Mouse (Mus musculus): ENCODE data around the gene Ptgis.
A peak's percentile ranks its signal among the peaks of the same experiment; 100 is the strongest.
"Not testable (repeated sequence)": the region's sequence is repeated elsewhere in the genome, so short reads cannot be mapped to it uniquely, and the experiment has no call there.

Ptgis gene

DNA sequence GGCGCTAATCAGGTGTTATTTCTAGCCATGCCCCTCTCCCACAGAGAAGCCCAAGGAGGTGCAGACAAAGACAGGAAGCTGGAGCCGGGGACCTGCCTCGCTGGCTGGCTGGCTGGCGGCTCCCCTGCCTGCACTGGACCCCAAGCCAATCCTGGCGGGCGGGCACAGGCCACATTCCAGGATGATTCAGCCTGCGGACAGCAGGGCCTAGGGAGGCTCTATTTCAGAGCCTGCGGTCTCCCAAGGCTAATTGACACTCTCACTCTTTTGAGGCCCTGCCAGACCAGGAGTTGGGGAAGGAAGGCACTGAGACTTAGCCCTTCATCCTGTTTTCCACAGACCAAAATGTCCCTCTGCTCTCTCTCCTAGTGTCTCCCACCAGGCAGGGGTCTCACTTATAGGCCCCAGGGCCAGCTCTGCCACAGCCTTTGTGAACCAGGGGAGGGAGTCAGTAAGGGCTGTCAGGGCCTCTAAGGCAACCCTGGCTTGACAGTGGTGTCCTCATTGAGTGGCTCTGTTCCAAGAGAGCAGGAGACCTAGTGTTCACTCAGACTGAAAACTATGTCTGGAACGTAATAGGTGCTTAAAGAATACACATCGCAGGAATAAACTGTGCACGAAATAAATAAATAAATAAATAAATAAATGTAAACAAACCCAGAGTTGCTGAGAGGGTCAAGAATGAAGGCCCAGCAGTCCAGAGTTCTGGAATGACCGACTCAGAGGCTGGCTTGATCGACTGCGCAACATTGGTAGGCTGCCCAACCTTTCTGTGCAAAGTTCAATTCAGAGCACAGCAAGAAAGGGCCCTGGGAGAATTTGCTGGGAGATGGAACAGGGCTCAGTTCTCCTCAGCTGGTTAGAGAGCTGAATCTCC is 8.0 kb downstream of the Ptgis start:
- peak; percentile 92 for DNase-seq (ENCODE audit: inconsistent ontology term)

- no peak for DNase-seq (ENCODE audit: inconsistent ontology term)
Observed at GRCm38 (mm10) chr2:167230554-167230953, 9.8 kb downstream of the Ptgis start.

DNA sequence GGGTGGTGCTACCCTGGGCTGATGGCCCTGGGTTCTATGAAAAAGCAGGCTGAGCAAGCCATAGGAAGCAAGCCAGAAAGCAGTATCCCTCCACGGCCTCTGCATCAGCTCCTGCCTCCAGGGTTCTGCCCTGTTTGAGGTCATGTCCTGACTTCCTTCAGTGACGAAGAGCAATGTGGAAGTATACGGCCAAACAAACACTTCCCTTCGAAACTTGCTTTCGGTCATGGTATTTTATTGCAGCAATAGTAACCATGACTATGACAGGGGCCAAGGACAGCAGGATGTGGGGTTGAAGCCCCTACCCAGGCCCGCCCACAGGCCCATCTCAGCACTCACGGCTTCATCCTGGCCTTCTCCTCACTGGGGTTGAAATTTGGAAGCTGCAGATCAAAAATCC is 15.5 kb downstream of the Ptgis start:
- no peak for DNase-seq (ENCODE audit: inconsistent ontology term)

- DNase-seq (ENCODE audit: inconsistent ontology term), result no peak
Observed at GRCm38 (mm10) chr2:167224194-167224593, 16.2 kb downstream of the Ptgis start.

GRCm38 (mm10) chr2:167222152-167222551 is 18.3 kb downstream of the Ptgis start:
- peak; percentile 60 for DNase-seq (ENCODE audit: inconsistent ontology term)

- DNase-seq (ENCODE audit: inconsistent ontology term), result no peak
Observed at GRCm38 (mm10) chr2:167221159-167221845, 19.1 kb downstream of the Ptgis start.

GRCm38 (mm10) chr2:167220736-167221135 is 19.7 kb downstream of the Ptgis start:
- DNase-seq (ENCODE audit: inconsistent ontology term), result no peak

DNA sequence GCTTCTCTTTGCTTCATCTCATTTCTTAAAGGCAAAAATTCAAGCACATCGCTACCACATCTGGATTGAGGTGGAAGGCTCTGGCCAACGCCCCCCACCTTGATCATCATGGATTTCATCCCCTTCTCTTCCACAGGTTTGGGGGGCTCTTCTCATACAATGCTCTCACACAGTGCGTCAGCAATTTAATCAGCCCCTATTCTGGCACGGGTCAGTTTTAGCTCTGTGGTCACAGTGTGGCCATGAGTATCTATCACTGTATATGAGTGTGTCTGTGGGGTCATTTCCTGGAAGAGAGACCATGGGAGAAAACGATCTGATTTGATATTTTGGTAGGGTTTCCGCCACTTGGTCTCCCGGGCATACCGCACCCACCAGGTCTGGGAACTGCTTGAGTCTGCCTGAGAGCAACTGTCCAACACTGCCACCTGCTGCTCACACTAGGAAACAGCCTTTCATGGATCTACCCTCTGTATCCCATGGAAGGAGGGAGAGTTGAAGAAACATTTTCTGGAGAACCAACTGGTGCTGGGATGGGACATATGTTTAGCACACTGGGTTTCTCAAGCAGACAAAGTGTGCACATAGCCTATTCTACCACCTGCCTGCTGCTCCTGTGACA is 21.1 kb downstream of the Ptgis start:
- DNase-seq (ENCODE audit: inconsistent ontology term), result peak; percentile 58

GRCm38 (mm10) chr2:167213666-167214065 is 26.7 kb downstream of the Ptgis start:
- DNase-seq (ENCODE audit: inconsistent ontology term), result no peak

DNA sequence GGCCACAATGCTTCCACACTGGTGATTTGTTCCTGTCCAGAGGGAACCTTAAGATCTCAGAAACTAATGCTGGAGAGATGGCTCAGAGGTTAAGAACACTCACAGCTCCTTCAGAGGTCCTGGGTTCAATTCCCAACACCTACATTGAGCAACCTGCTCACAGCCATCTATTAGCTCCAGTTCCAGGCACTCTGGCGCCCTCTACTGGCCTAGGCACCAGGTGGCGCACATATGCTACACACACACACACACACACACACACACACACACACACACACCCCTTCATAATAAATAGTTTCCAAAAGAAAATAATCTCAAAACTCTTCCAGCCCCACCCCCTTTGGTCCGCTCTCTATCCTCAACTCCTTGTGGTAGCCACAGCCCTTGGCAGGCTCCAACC is 27.3 kb downstream of the Ptgis start:
- no peak for DNase-seq (ENCODE audit: inconsistent ontology term)

GRCm38 (mm10) chr2:167212551-167212950 is 27.9 kb downstream of the Ptgis start:
- no peak for DNase-seq (ENCODE audit: inconsistent ontology term)

DNA sequence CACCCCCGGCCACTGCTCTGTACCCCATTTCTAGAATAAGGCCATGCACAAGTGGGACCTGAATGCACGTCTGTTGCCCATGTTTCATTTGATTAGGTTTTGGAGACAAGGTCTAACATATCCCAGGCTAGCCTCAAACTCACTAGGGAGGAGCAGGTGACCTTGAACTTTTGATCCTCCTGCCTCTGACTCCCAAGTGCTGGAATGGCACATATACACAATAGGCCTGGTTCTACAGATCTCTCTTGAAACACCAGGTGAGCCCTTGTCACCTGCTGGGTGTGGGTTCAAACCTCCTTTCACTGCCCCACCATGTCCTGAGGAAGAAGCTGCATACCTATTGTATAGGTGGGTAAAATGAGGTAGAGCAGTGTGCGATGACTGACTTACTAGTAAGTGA is 28.3 kb downstream of the Ptgis start:
- no peak for DNase-seq (ENCODE audit: inconsistent ontology term)

DNA sequence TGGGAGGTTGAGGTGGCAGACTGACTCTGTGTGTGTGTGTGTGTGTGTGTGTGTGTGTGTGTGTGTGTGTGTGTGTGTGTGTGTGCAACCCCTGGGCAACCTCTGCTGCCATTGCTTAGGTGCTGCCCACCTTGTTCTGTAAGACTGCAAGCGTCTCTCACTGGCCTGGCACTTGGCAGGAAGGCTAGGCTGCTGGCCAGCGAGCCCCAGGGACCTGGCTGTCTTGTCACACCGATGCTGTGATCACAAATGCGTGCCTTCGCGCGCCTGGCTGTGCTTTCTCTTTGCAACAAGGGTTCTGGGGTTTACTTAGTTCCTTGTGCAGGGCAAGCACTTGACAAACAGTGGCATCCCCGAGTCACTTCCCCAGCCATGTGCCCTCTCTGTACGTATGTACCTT is 30.5 kb downstream of the Ptgis start:
- DNase-seq (ENCODE audit: inconsistent ontology term), result no peak

GRCm38 (mm10) chr2:167208984-167209383 is 31.4 kb downstream of the Ptgis start:
- DNase-seq (ENCODE audit: inconsistent ontology term), result no peak

- DNase-seq (ENCODE audit: inconsistent ontology term), result no peak
Observed at GRCm38 (mm10) chr2:167205918-167206629, 34.3 kb downstream of the Ptgis start.

- not testable (repeated sequence) for DNase-seq (ENCODE audit: inconsistent ontology term)
Observed at GRCm38 (mm10) chr2:167204686-167205085, 35.7 kb downstream of the Ptgis start.

- no peak for DNase-seq (ENCODE audit: inconsistent ontology term)
Observed at GRCm38 (mm10) chr2:167203505-167204166, 36.8 kb downstream of the Ptgis start.

DNA sequence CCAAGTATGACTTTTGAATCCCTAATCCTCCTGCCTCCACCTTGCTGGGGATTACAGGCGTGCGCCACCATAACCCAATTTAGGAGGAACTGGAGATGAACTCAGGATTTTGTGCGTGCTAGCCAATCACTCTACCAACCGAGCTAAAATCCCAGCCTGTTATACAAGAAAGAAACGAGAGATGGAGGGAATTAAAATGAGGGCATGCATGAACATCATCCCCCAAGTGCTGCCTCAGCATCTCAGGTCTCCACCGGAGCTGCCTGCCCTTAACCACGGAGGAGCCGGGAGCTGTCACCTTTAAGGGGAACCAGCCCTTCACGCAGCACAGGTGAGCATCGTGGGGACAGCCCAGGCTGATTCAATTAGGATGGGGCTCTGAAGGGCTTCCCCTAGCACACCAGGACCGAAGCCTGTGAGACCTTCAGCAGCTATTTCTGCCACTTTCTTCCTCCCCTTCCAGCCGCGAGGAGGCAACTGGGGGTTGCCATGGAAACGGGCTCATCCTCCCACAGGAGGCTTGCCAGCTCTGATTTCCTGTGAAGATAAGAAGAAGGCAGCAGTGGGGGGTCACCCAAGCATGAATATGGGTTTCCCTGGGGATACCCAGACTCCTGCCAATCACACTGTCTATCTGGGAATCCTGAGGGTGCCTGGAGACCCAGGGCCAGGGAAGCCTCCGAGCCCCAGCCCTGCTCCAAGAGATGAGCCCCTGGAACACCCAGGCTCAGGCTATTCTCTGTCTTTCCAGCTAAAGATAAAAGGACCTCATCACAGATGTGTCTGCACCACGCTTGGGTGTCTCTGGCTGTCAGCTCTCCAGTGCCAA is 38.7 kb downstream of the Ptgis start:
- DNase-seq (ENCODE audit: inconsistent ontology term), result no peak

GRCm38 (mm10) chr2:167198660-167199427 is 41.6 kb downstream of the Ptgis start:
- no peak for DNase-seq (ENCODE audit: inconsistent ontology term)

GRCm38 (mm10) chr2:167193361-167193760 is 47.0 kb downstream of the Ptgis start:
- DNase-seq (ENCODE audit: inconsistent ontology term), result no peak

Measured in Muller cell, postnatal 12 days (primary cell).